Mouse (Mus musculus) embryonic facial prominence, embryonic 13.5 days (tissue): ENCODE measurements around the gene Fryl. TPM values are rescaled to one million over a fixed set of nuclear protein-coding genes. Genes with fewer than 3 reads are reported as not detected.

Source experiments
- ATAC-seq: fragments of 200-750 bp; cut with Nextera tagmentation; 2 replicates; pipeline ENCODE4 v1.8.0; 2017; ENCODE audit warnings: low read depth; ENCODE audit not compliant: insufficient number of reproducible peaks, insufficient read depth, low FRiP score, low TSS enrichment
- H3K27ac ChIP-seq: fragments of 300-500 bp; sonication (generic); 2 replicates; pipeline ENCODE4 v1.5.1; 2015; ENCODE audit warnings: moderate library complexity, mild to moderate bottlenecking, inconsistent platforms
- H3K27me3 ChIP-seq: fragments of 300-500 bp; sonication (generic); 2 replicates; pipeline ENCODE4 v1.6.1; 2015; ENCODE audit warnings: mild to moderate bottlenecking, inconsistent platforms
- H3K36me3 ChIP-seq: fragments of 300-500 bp; sonication (generic); 2 replicates; pipeline ENCODE4 v1.6.1; 2015; ENCODE audit warnings: mild to moderate bottlenecking, inconsistent platforms
- H3K4me1 ChIP-seq: fragments of 300-500 bp; sonication (generic); 2 replicates; pipeline ENCODE4 v1.6.1; 2015; ENCODE audit warnings: inconsistent platforms
- H3K4me2 ChIP-seq: fragments of 300-500 bp; sonication (generic); 2 replicates; pipeline ENCODE4 v1.6.1; 2015; ENCODE audit warnings: moderate library complexity, mild to moderate bottlenecking, inconsistent platforms
- H3K4me3 ChIP-seq: fragments of 300-500 bp; sonication (generic); 2 replicates; pipeline ENCODE4 v1.5.1; 2015; ENCODE audit warnings: mild to moderate bottlenecking, inconsistent platforms
- H3K9ac ChIP-seq: fragments of 300-500 bp; sonication (generic); 2 replicates; pipeline ENCODE4 v1.6.1; 2015; ENCODE audit warnings: mild to moderate bottlenecking, inconsistent platforms
- H3K9me3 ChIP-seq: fragments of 300-500 bp; sonication (generic); 2 replicates; pipeline ENCODE4 v1.6.1; 2016; ENCODE audit warnings: inconsistent platforms
- WGBS: fragments of 180-500 bp; shearing (Covaris S2); methylation state at CpG from one replicate; pipeline ENCODE4 v1.1.7; 2015; ENCODE audit warnings: mixed read lengths; 5-methylcytosine and 5-hydroxymethylcytosine counted together
- polyA plus RNA-seq: library from polyadenylated mRNA; unstranded; fragments of >200 nt; fragmentation: Nextera tagmentation; extraction: Ambion mirVana; gene quantifications from 2 replicates; pipeline ENCODE4 v1.2.1, GENCODE M21; 2015

Fryl gene
- polyA plus RNA-seq, 1 experiment from 2014 or later = 30.2 TPM

GRCm38 (mm10) chr5:73066946-73067345, 189.5 kb downstream of the Fryl start:
- peaks cover 64% of the 10 kb centered on the region for H3K36me3 ChIP-seq
- 50% methylated on average over 6 of the region's 6 CpGs for WGBS
- no peak for ATAC-seq
- no peaks in the 10 kb centered on the region for H3K4me1 ChIP-seq
- H3K4me3 ChIP-seq = no peak overlapping the region
- H3K27me3 ChIP-seq = no peaks in the 10 kb centered on the region
- H3K4me2 ChIP-seq = no peak overlapping the region
- H3K9ac ChIP-seq = no peak overlapping the region
- H3K27ac ChIP-seq = no peak overlapping the region
- H3K9me3 ChIP-seq = no peaks in the 10 kb centered on the region

- no peak overlapping the region for H3K27ac ChIP-seq
- no peak overlapping the region for H3K9ac ChIP-seq
- no peak overlapping the region for H3K4me2 ChIP-seq
- no peaks in the 10 kb centered on the region for H3K9me3 ChIP-seq
- no peaks in the 10 kb centered on the region for H3K4me1 ChIP-seq
- ATAC-seq = no peak
- 70% methylated on average over 13 of the region's 13 CpGs for WGBS
- no peaks in the 10 kb centered on the region for H3K27me3 ChIP-seq
- H3K36me3 ChIP-seq = peaks cover 55% of the 10 kb centered on the region
- H3K4me3 ChIP-seq = no peak overlapping the region
These were observed 192.4 kb downstream of the Fryl start for GRCm38 (mm10) chr5:73063768-73064669.

GRCm38 (mm10) chr5:73061506-73062155, 194.8 kb downstream of the Fryl start:
- H3K36me3 ChIP-seq = peaks cover 45% of the 10 kb centered on the region
- H3K4me3 ChIP-seq = no peak overlapping the region
- H3K9ac ChIP-seq = no peak overlapping the region
- no peak for ATAC-seq
- H3K27me3 ChIP-seq = no peaks in the 10 kb centered on the region
- H3K27ac ChIP-seq = no peak overlapping the region
- H3K4me1 ChIP-seq = no peaks in the 10 kb centered on the region
- WGBS = 78% methylated on average over 11 of the region's 11 CpGs
- H3K4me2 ChIP-seq = no peak overlapping the region
- H3K9me3 ChIP-seq = no peaks in the 10 kb centered on the region; the same call in 1 of the 2 replicates

GRCm38 (mm10) chr5:73056937-73057336, 199.5 kb downstream of the Fryl start:
- H3K27ac ChIP-seq = no peak overlapping the region
- H3K4me3 ChIP-seq = no peak overlapping the region
- H3K9ac ChIP-seq = no peak overlapping the region
- no peak overlapping the region for H3K4me2 ChIP-seq
- H3K36me3 ChIP-seq = peaks cover 64% of the 10 kb centered on the region
- H3K4me1 ChIP-seq = no peaks in the 10 kb centered on the region
- no peaks in the 10 kb centered on the region for H3K27me3 ChIP-seq
- 95% methylated on average over 5 of the region's 5 CpGs for WGBS
- ATAC-seq = no peak
- H3K9me3 ChIP-seq = no peaks in the 10 kb centered on the region; the same call in 1 of the 2 replicates

- H3K27me3 ChIP-seq = no peaks in the 10 kb centered on the region
- peaks cover 69% of the 10 kb centered on the region for H3K36me3 ChIP-seq
- no peak for ATAC-seq
- no peak overlapping the region for H3K27ac ChIP-seq
- no peak overlapping the region for H3K4me3 ChIP-seq
- H3K9me3 ChIP-seq = no peaks in the 10 kb centered on the region; the same call in 1 of the 2 replicates
- H3K4me1 ChIP-seq = no peaks in the 10 kb centered on the region
- 92% methylated on average over 6 of the region's 6 CpGs for WGBS
- no peak overlapping the region for H3K9ac ChIP-seq
- H3K4me2 ChIP-seq = no peak overlapping the region
These were observed 200.0 kb downstream of the Fryl start for GRCm38 (mm10) chr5:73056457-73056856.

GRCm38 (mm10) chr5:73053933-73054332, 202.5 kb downstream of the Fryl start:
- H3K4me3 ChIP-seq = no peak overlapping the region
- 93% methylated on average over 8 of the region's 8 CpGs for WGBS
- no peak overlapping the region for H3K9ac ChIP-seq
- no peaks in the 10 kb centered on the region; the same call in 1 of the 2 replicates for H3K9me3 ChIP-seq
- ATAC-seq = no peak
- no peaks in the 10 kb centered on the region for H3K4me1 ChIP-seq
- H3K27me3 ChIP-seq = no peaks in the 10 kb centered on the region
- peaks cover 87% of the 10 kb centered on the region for H3K36me3 ChIP-seq
- H3K4me2 ChIP-seq = no peak overlapping the region
- H3K27ac ChIP-seq = no peak overlapping the region

GRCm38 (mm10) chr5:73047651-73048245, 208.7 kb downstream of the Fryl start:
- H3K9ac ChIP-seq = no peak overlapping the region
- no peak overlapping the region for H3K4me3 ChIP-seq
- no peaks in the 10 kb centered on the region for H3K4me1 ChIP-seq
- peaks cover 85% of the 10 kb centered on the region for H3K36me3 ChIP-seq
- ATAC-seq = no peak
- H3K27me3 ChIP-seq = no peaks in the 10 kb centered on the region
- H3K4me2 ChIP-seq = no peak overlapping the region
- H3K27ac ChIP-seq = no peak overlapping the region; the same call in 1 of the 2 replicates
- H3K9me3 ChIP-seq = no peaks in the 10 kb centered on the region
- WGBS = 57% methylated on average over 7 of the region's 7 CpGs

GRCm38 (mm10) chr5:73044055-73044454, 212.4 kb downstream of the Fryl start:
- Histone ChIP-seq H3K4me3 (no peak overlapping the region), H3K4me2 (no peak overlapping the region), H3K4me1 (no peaks in the 10 kb centered on the region), H3K27me3 (no peaks in the 10 kb centered on the region), H3K9ac (no peak overlapping the region), H3K27ac (no peak overlapping the region), H3K9me3 (no peaks in the 10 kb centered on the region), H3K36me3 (peaks cover 57% of the 10 kb centered on the region)
- 99% methylated on average over 2 of the region's 2 CpGs for WGBS
- ATAC-seq = no peak

- Histone ChIP-seq H3K9ac (no peak overlapping the region), H3K4me2 (no peak overlapping the region), H3K4me1 (peaks cover 4% of the 10 kb centered on the region), H3K36me3 (peaks cover 70% of the 10 kb centered on the region), H3K9me3 (no peaks in the 10 kb centered on the region), H3K27me3 (no peaks in the 10 kb centered on the region), H3K27ac (no peak overlapping the region), H3K4me3 (no peak overlapping the region)
- no peak for ATAC-seq
- WGBS = 89% methylated on average over 11 of the region's 11 CpGs
These were observed 223.9 kb downstream of the Fryl start for GRCm38 (mm10) chr5:73032481-73032880.

GRCm38 (mm10) chr5:73028646-73029045, 227.8 kb downstream of the Fryl start:
- WGBS = 56% methylated on average over 13 of the region's 13 CpGs
- Histone ChIP-seq H3K27me3 (no peaks in the 10 kb centered on the region), H3K4me1 (peaks cover 4% of the 10 kb centered on the region), H3K9me3 (no peaks in the 10 kb centered on the region), H3K36me3 (peaks cover 65% of the 10 kb centered on the region), H3K4me3 (no peak overlapping the region), H3K9ac (no peak overlapping the region), H3K27ac (no peak overlapping the region), H3K4me2 (no peak overlapping the region)
- no peak for ATAC-seq

GRCm38 (mm10) chr5:73023801-73024200, 232.6 kb downstream of the Fryl start:
- Histone ChIP-seq H3K27me3 (no peaks in the 10 kb centered on the region), H3K27ac (no peak overlapping the region), H3K9me3 (no peaks in the 10 kb centered on the region), H3K9ac (no peak overlapping the region), H3K36me3 (peaks cover 34% of the 10 kb centered on the region), H3K4me3 (no peak overlapping the region), H3K4me1 (peaks cover 2% of the 10 kb centered on the region), H3K4me2 (no peak overlapping the region)
- WGBS = 90% methylated on average over 13 of the region's 13 CpGs
- no peak for ATAC-seq
